Mouse (Mus musculus) neural tube, embryonic 11.5 days (tissue): ENCODE data around the gene Samhd1. TPM values are rescaled to one million over a fixed set of nuclear protein-coding genes. Genes with fewer than 3 reads are reported as not detected.

Source experiments
- ATAC-seq: fragments of 200-750 bp; cut with Nextera tagmentation; 2 replicates; pipeline ENCODE4 v1.8.0; 2017; ENCODE audit warnings: moderate number of reproducible peaks, mild to moderate bottlenecking, moderate TSS enrichment, moderate library complexity; ENCODE audit not compliant: insufficient read depth, low FRiP score, low TSS enrichment
- DNase-seq: peaks from one replicate; pipeline ENCODE4 v3.0.0-alpha.2; 2015; ENCODE audit warnings: low spot score
- H3K27ac ChIP-seq: fragments of 300-500 bp; sonication (generic); 2 replicates; pipeline ENCODE4 v1.5.1; 2014; ENCODE audit warnings: low read depth, mild to moderate bottlenecking, low read length
- H3K27me3 ChIP-seq: fragments of 300-500 bp; sonication (generic); 2 replicates; pipeline ENCODE4 v1.6.1; 2014; ENCODE audit warnings: mild to moderate bottlenecking, low read length, mixed read lengths; ENCODE audit not compliant: control insufficient read depth, insufficient read depth
- H3K36me3 ChIP-seq: fragments of 300-500 bp; sonication (generic); 2 replicates; pipeline ENCODE4 v1.6.1; 2014; ENCODE audit warnings: mild to moderate bottlenecking, low read length, moderate library complexity, mixed read lengths; ENCODE audit not compliant: control insufficient read depth, insufficient read depth
- H3K4me1 ChIP-seq: fragments of 300-500 bp; sonication (generic); 2 replicates; pipeline ENCODE4 v1.6.1; 2014; ENCODE audit warnings: low read length, mixed read lengths; ENCODE audit not compliant: control insufficient read depth, insufficient read depth
- H3K4me2 ChIP-seq: fragments of 300-500 bp; sonication (generic); 2 replicates; pipeline ENCODE4 v1.6.1; 2014; ENCODE audit warnings: low read depth, mild to moderate bottlenecking, moderate library complexity
- H3K4me3 ChIP-seq: fragments of 300-500 bp; sonication (generic); 2 replicates; pipeline ENCODE4 v1.5.1; 2014; ENCODE audit warnings: low read depth, low read length
- H3K9ac ChIP-seq: fragments of 300-500 bp; sonication (generic); 2 replicates; pipeline ENCODE4 v1.6.1; 2014; ENCODE audit warnings: mild to moderate bottlenecking, low read length
- H3K9me3 ChIP-seq: fragments of 300-500 bp; sonication (generic); 2 replicates; pipeline ENCODE4 v1.6.1; 2016; ENCODE audit warnings: low read length; ENCODE audit not compliant: control insufficient read depth
- WGBS: fragments of 180-500 bp; shearing (Covaris S2); extraction: QIAGEN DNeasy Blood & Tissue Kit; methylation state at CpG from one replicate; pipeline ENCODE4 v1.1.7; 2014; 5-methylcytosine and 5-hydroxymethylcytosine counted together
- polyA plus RNA-seq: library from polyadenylated mRNA; unstranded; fragments of >200 nt; fragmentation: Nextera tagmentation; extraction: Ambion mirVana; gene quantifications from 2 replicates; pipeline ENCODE4 v1.2.1, GENCODE M21; 2014

The Samhd1 gene
- polyA plus RNA-seq, 1 experiment from 2014 or later: 18.7 TPM

GRCm38 (mm10) chr2:157121766-157122165 lies 13.3 kb downstream of the Samhd1 start:
- H3K27ac ChIP-seq: no peak overlapping the region
- no peak for DNase-seq
- H3K9ac ChIP-seq: no peak overlapping the region
- no peaks in the 10 kb centered on the region for H3K4me1 ChIP-seq
- no peak overlapping the region for H3K4me2 ChIP-seq
- WGBS: 96% methylated on average over 8 of the region's 8 CpGs
- no peaks in the 10 kb centered on the region; the same call in 1 of the 2 replicates for H3K36me3 ChIP-seq
- no peaks in the 10 kb centered on the region for H3K27me3 ChIP-seq
- H3K9me3 ChIP-seq: no peaks in the 10 kb centered on the region
- H3K4me3 ChIP-seq: no peak overlapping the region
- no peak for ATAC-seq

GRCm38 (mm10) chr2:157119075-157119474 lies 16.0 kb downstream of the Samhd1 start:
- Histone ChIP-seq H3K4me3 (no peak overlapping the region), H3K4me2 (no peak overlapping the region), H3K27me3 (no peaks in the 10 kb centered on the region), H3K4me1 (no peaks in the 10 kb centered on the region), H3K36me3 (no peaks in the 10 kb centered on the region; the same call in 1 of the 2 replicates), H3K9ac (no peak overlapping the region), H3K27ac (no peak overlapping the region), H3K9me3 (no peaks in the 10 kb centered on the region)
- DNase-seq: no peak
- WGBS: 80% methylated on average over 3 of the region's 3 CpGs
- ATAC-seq: no peak

- no peaks in the 10 kb centered on the region; the same call in 1 of the 2 replicates for H3K36me3 ChIP-seq
- 84% methylated on average over 4 of the region's 4 CpGs for WGBS
Observed at GRCm38 (mm10) chr2:157118556-157118955, 16.5 kb downstream of the Samhd1 start.

GRCm38 (mm10) chr2:157116964-157117363 lies 18.1 kb downstream of the Samhd1 start:
- ATAC-seq (no peak), DNase-seq (no peak)
- Histone ChIP-seq H3K9ac (no peak overlapping the region), H3K4me2 (no peak overlapping the region), H3K4me3 (no peak overlapping the region), H3K27ac (no peak overlapping the region), H3K27me3 (no peaks in the 10 kb centered on the region), H3K9me3 (no peaks in the 10 kb centered on the region), H3K4me1 (no peaks in the 10 kb centered on the region), H3K36me3 (no peaks in the 10 kb centered on the region; the same call in 1 of the 2 replicates)
- whole genome bisulfite sequencing: 29% methylated on average over 3 of the region's 3 CpGs

More at GRCm38 (mm10) chr2:157118556-157118955, 16.5 kb downstream of the Samhd1 start:
- Histone ChIP-seq H3K4me2 (no peak overlapping the region), H3K4me1 (no peaks in the 10 kb centered on the region), H3K27ac (no peak overlapping the region), H3K9me3 (no peaks in the 10 kb centered on the region), H3K9ac (no peak overlapping the region), H3K4me3 (no peak overlapping the region), H3K27me3 (no peaks in the 10 kb centered on the region)
- no peak for DNase-seq
- no peak for ATAC-seq

- no peak overlapping the region for H3K4me2 ChIP-seq
- H3K27ac ChIP-seq: no peak overlapping the region
- no peaks in the 10 kb centered on the region for H3K9me3 ChIP-seq
- H3K27me3 ChIP-seq: no peaks in the 10 kb centered on the region
- H3K4me1 ChIP-seq: no peaks in the 10 kb centered on the region
- ATAC-seq (no peak), DNase-seq (no peak)
- no peak overlapping the region for H3K9ac ChIP-seq
- no peaks in the 10 kb centered on the region; the same call in none of the 2 replicates for H3K36me3 ChIP-seq
- H3K4me3 ChIP-seq: no peak overlapping the region
- 90% methylated on average over 4 of the region's 4 CpGs for WGBS
Observed at GRCm38 (mm10) chr2:157108236-157108635, 26.8 kb downstream of the Samhd1 start.

- H3K4me2 ChIP-seq: no peak overlapping the region
- H3K9ac ChIP-seq: no peak overlapping the region
- no peak overlapping the region for H3K4me3 ChIP-seq
- no peaks in the 10 kb centered on the region for H3K9me3 ChIP-seq
- 86% methylated on average over 8 of the region's 8 CpGs for WGBS
- no peaks in the 10 kb centered on the region; the same call in 1 of the 2 replicates for H3K36me3 ChIP-seq
- H3K27ac ChIP-seq: no peak overlapping the region
- ATAC-seq (no peak), DNase-seq (no peak)
- H3K4me1 ChIP-seq: no peaks in the 10 kb centered on the region
- H3K27me3 ChIP-seq: no peaks in the 10 kb centered on the region
Observed at GRCm38 (mm10) chr2:157104454-157104853, 30.6 kb downstream of the Samhd1 start.

- H3K4me1 ChIP-seq: no peaks in the 10 kb centered on the region
- H3K4me2 ChIP-seq: no peak overlapping the region
- H3K27ac ChIP-seq: no peak overlapping the region
- no peaks in the 10 kb centered on the region for H3K27me3 ChIP-seq
- no peak overlapping the region for H3K9ac ChIP-seq
- no peaks in the 10 kb centered on the region; the same call in 1 of the 2 replicates for H3K36me3 ChIP-seq
- ATAC-seq: no peak
- WGBS: 60% methylated on average over 2 of the region's 2 CpGs
- DNase-seq: no peak
- no peak overlapping the region for H3K4me3 ChIP-seq
- no peaks in the 10 kb centered on the region for H3K9me3 ChIP-seq
Observed at GRCm38 (mm10) chr2:157102256-157102655, 32.8 kb downstream of the Samhd1 start.

GRCm38 (mm10) chr2:157101650-157102049 lies 33.4 kb downstream of the Samhd1 start:
- 96% methylated on average over 9 of the region's 9 CpGs for WGBS
- no peaks in the 10 kb centered on the region; the same call in 1 of the 2 replicates for H3K36me3 ChIP-seq
- ATAC-seq: no peak

GRCm38 (mm10) chr2:157100319-157100605 lies 34.8 kb downstream of the Samhd1 start:
- Histone ChIP-seq H3K36me3 (no peaks in the 10 kb centered on the region; the same call in 1 of the 2 replicates), H3K4me2 (no peak overlapping the region), H3K27ac (no peak overlapping the region), H3K9ac (no peak overlapping the region), H3K4me1 (no peaks in the 10 kb centered on the region), H3K4me3 (no peak overlapping the region), H3K27me3 (no peaks in the 10 kb centered on the region), H3K9me3 (no peaks in the 10 kb centered on the region)
- ATAC-seq: no peak
- 72% methylated on average over 12 of the region's 12 CpGs for WGBS
- DNase-seq: no peak

More at GRCm38 (mm10) chr2:157101650-157102049, 33.4 kb downstream of the Samhd1 start:
- DNase-seq: no peak
- Histone ChIP-seq H3K27ac (no peak overlapping the region), H3K4me2 (no peak overlapping the region), H3K27me3 (no peaks in the 10 kb centered on the region), H3K9me3 (no peaks in the 10 kb centered on the region), H3K4me3 (no peak overlapping the region), H3K9ac (no peak overlapping the region), H3K4me1 (no peaks in the 10 kb centered on the region)
